Mouse (Mus musculus) CH12.LX (cell line): ENCODE results near the gene Samd4b. TPM values are rescaled to one million over a fixed set of nuclear protein-coding genes. Genes with fewer than 3 reads are reported as not detected.

Source experiments
- DNase-seq: peaks from one replicate; pipeline ENCODE4 v3.0.0-alpha.2; 2013; ENCODE audit errors: extremely low read depth
- H3K27ac ChIP-seq: 2 replicates; pipeline ENCODE4 v1.5.1; 2012; ENCODE audit warnings: low read depth, mild to moderate bottlenecking, control low read depth, moderate library complexity; ENCODE audit not compliant: insufficient read depth
- H3K27me3 ChIP-seq: replicated peaks from 2 replicates; pipeline ENCODE3; 2012; ENCODE audit warnings: inconsistent platforms
- H3K36me3 ChIP-seq, 2 experiments: replicated peaks in 1 of 2; 2 replicates each; pipeline versions ENCODE3 to v1.6.1; 2012; ENCODE audit warnings: inconsistent platforms in 1 of 2, low read length in 1 of 2, mild to moderate bottlenecking in 1 of 2, mixed read lengths in 1 of 2, moderate library complexity in 1 of 2; ENCODE audit not compliant: control insufficient read depth in 1 of 2, insufficient read depth in 1 of 2
- H3K4me1 ChIP-seq, 2 experiments: 2 replicates each; pipeline ENCODE4 v1.6.1; 2012; ENCODE audit warnings: inconsistent platforms in 1 of 2, moderate library complexity in 1 of 2; ENCODE audit not compliant: insufficient read depth in 2 of 2, control insufficient read depth in 1 of 2
- H3K4me2 ChIP-seq: 2 replicates; pipeline ENCODE4 v1.6.1; 2012; ENCODE audit warnings: low read depth, mild to moderate bottlenecking, control low read depth; ENCODE audit not compliant: poor library complexity, insufficient read depth, severe bottlenecking
- H3K4me3 ChIP-seq, 3 experiments: fragments of 150-350 bp in 1 of 3; sonication (generic) in 1 of 3; replicated peaks in 1 of 3; 2 replicates each; pipeline versions ENCODE3 to v1.5.1; 2011 to 2012; ENCODE audit warnings: low read depth in 2 of 3, low read length in 2 of 3, mild to moderate bottlenecking in 2 of 3, moderate library complexity in 2 of 3, control low read depth in 1 of 3, improper control_type of control experiment in 1 of 3, inconsistent platforms in 1 of 3, mixed read lengths in 1 of 3; ENCODE audit not compliant: poor library complexity in 1 of 3
- H3K79me2 ChIP-seq: replicated peaks from 2 replicates; pipeline ENCODE4 v1.6.1; 2012; ENCODE audit warnings: mild to moderate bottlenecking, moderate library complexity; ENCODE audit not compliant: control insufficient read depth, poor library complexity, insufficient read depth, severe bottlenecking; ENCODE audit errors: extremely low read depth
- H3K9ac ChIP-seq: 2 replicates; pipeline ENCODE4 v1.6.1; 2012; ENCODE audit warnings: low read depth, mild to moderate bottlenecking, control low read depth, moderate library complexity; ENCODE audit not compliant: insufficient read depth
- H3K9me3 ChIP-seq: replicated peaks from 2 replicates; pipeline ENCODE3; 2012; ENCODE audit warnings: low read length, inconsistent platforms, mixed read lengths
- BHLHE40 ChIP-seq: IDR thresholded peaks from 2 replicates; pipeline ENCODE4 v1.6.1; 2011; ENCODE audit warnings: mild to moderate bottlenecking, low read depth, low read length, improper control_type of control experiment
- CHD1 ChIP-seq: IDR thresholded peaks from 2 replicates; pipeline ENCODE4 v1.6.1; 2012; ENCODE audit warnings: low read depth, low read length, improper control_type of control experiment, inconsistent platforms
- CHD2 ChIP-seq: IDR thresholded peaks from 2 replicates; pipeline ENCODE4 v1.6.1; 2011; ENCODE audit warnings: low read length, improper control_type of control experiment
- CTCF ChIP-seq, 2 experiments: IDR thresholded peaks in 1 of 2; conservative IDR thresholded peaks in 1 of 2; 2 replicates each; pipeline ENCODE4 v1.5.1; 2011 to 2012; ENCODE audit warnings: low read depth in 2 of 2, low read length in 2 of 2, improper control_type of control experiment in 1 of 2, inconsistent platforms in 1 of 2, mild to moderate bottlenecking in 1 of 2, moderate library complexity in 1 of 2
- ELF1 ChIP-seq: IDR thresholded peaks from 2 replicates; pipeline ENCODE4 v1.6.1; 2014; ENCODE audit warnings: low read depth, mild to moderate bottlenecking, inconsistent platforms, low read length, improper control_type of control experiment
- EP300 ChIP-seq: IDR thresholded peaks from 2 replicates; pipeline ENCODE4 v1.6.1; 2011; ENCODE audit warnings: low read length, improper control_type of control experiment
- ETS1 ChIP-seq: conservative IDR thresholded peaks from 2 replicates; pipeline ENCODE4 v1.6.1; 2012; ENCODE audit warnings: low read depth, mild to moderate bottlenecking, inconsistent platforms, low read length, improper control_type of control experiment, moderate library complexity
- HCFC1 ChIP-seq: IDR thresholded peaks from 2 replicates; pipeline ENCODE4 v1.6.1; 2012; ENCODE audit warnings: low read depth, mild to moderate bottlenecking, inconsistent platforms, low read length, improper control_type of control experiment
- IRF4 ChIP-seq: IDR thresholded peaks from 2 replicates; pipeline ENCODE4 v1.6.1; 2014; ENCODE audit warnings: low read depth, mild to moderate bottlenecking, inconsistent platforms, low read length, improper control_type of control experiment
- KAT2A ChIP-seq: IDR thresholded peaks from 2 replicates; pipeline ENCODE4 v1.6.1; 2012; ENCODE audit warnings: low read length, improper control_type of control experiment, inconsistent platforms; ENCODE audit not compliant: insufficient replicate concordance
- MAFK ChIP-seq: IDR thresholded peaks from 2 replicates; pipeline ENCODE4 v1.6.1; 2011; ENCODE audit warnings: low read length, improper control_type of control experiment; ENCODE audit not compliant: insufficient replicate concordance
- MAX ChIP-seq: IDR thresholded peaks from 2 replicates; pipeline ENCODE4 v1.6.1; 2011; ENCODE audit warnings: low read length, improper control_type of control experiment
- MAZ ChIP-seq: IDR thresholded peaks from 2 replicates; pipeline ENCODE4 v1.6.1; 2012; ENCODE audit warnings: low read depth, mild to moderate bottlenecking, inconsistent platforms, low read length, improper control_type of control experiment, moderate library complexity
- MEF2A ChIP-seq: IDR thresholded peaks from 2 replicates; pipeline ENCODE4 v1.6.1; 2014; ENCODE audit warnings: low read depth, mild to moderate bottlenecking, inconsistent platforms, low read length, improper control_type of control experiment, borderline replicate concordance
- MXI1 ChIP-seq: IDR thresholded peaks from 2 replicates; pipeline ENCODE4 v1.6.1; 2011; ENCODE audit warnings: mild to moderate bottlenecking, low read depth, low read length, improper control_type of control experiment
- MYC ChIP-seq: IDR thresholded peaks from 2 replicates; pipeline ENCODE4 v1.6.1; 2011; ENCODE audit warnings: low read depth, mild to moderate bottlenecking, improper control_type of control experiment, low read length
- NELFE ChIP-seq: IDR thresholded peaks from 2 replicates; pipeline ENCODE4 v1.6.1; 2011; ENCODE audit warnings: low read depth, low read length, improper control_type of control experiment
- NRF1 ChIP-seq: IDR thresholded peaks from 2 replicates; pipeline ENCODE4 v1.6.1; 2014; ENCODE audit warnings: low read depth, mild to moderate bottlenecking, inconsistent platforms, low read length, improper control_type of control experiment, moderate library complexity
- PAX5 ChIP-seq: IDR thresholded peaks from 2 replicates; pipeline ENCODE4 v1.6.1; 2012; ENCODE audit warnings: low read length, inconsistent platforms, mixed read lengths
- POLR2A ChIP-seq: IDR thresholded peaks from 2 replicates; pipeline ENCODE4 v1.6.1; 2011; ENCODE audit warnings: low read depth, mild to moderate bottlenecking, improper control_type of control experiment, low read length
- POLR2AphosphoS2 ChIP-seq: IDR thresholded peaks from 2 replicates; pipeline ENCODE4 v1.6.1; 2011; ENCODE audit warnings: low read depth, low read length, improper control_type of control experiment
- RAD21 ChIP-seq: IDR thresholded peaks from 2 replicates; pipeline ENCODE4 v1.6.1; 2011; ENCODE audit warnings: low read depth, mild to moderate bottlenecking, low read length, improper control_type of control experiment, moderate library complexity
- RCOR1 ChIP-seq: conservative IDR thresholded peaks from 2 replicates; pipeline ENCODE4 v1.6.1; 2012; ENCODE audit warnings: low read depth, mild to moderate bottlenecking, inconsistent platforms, low read length, improper control_type of control experiment
- SIN3A ChIP-seq: IDR thresholded peaks from 2 replicates; pipeline ENCODE4 v1.6.1; 2012; ENCODE audit warnings: low read length, improper control_type of control experiment, inconsistent platforms
- SMC3 ChIP-seq: IDR thresholded peaks from 2 replicates; pipeline ENCODE4 v1.6.1; 2011; ENCODE audit warnings: low read depth, low read length, improper control_type of control experiment
- TBP ChIP-seq: conservative IDR thresholded peaks from 2 replicates; pipeline ENCODE4 v1.6.1; 2011; ENCODE audit warnings: low read depth, low read length, improper control_type of control experiment
- TCF12 ChIP-seq: IDR thresholded peaks from 2 replicates; pipeline ENCODE4 v1.6.1; 2014; ENCODE audit warnings: low read depth, mild to moderate bottlenecking, inconsistent platforms, low read length, improper control_type of control experiment
- USF1 ChIP-seq: IDR thresholded peaks from 2 replicates; pipeline ENCODE4 v1.6.1; 2014; ENCODE audit warnings: low read depth, mild to moderate bottlenecking, inconsistent platforms, low read length, improper control_type of control experiment
- USF2 ChIP-seq: conservative IDR thresholded peaks from 2 replicates; pipeline ENCODE4 v1.6.1; 2011; ENCODE audit warnings: low read depth, low read length, improper control_type of control experiment
- ZC3H11A ChIP-seq: IDR thresholded peaks from 2 replicates; pipeline ENCODE4 v1.6.1; 2012; ENCODE audit warnings: low read depth, mild to moderate bottlenecking, inconsistent platforms, low read length, improper control_type of control experiment
- ZKSCAN1 ChIP-seq: IDR thresholded peaks from 2 replicates; pipeline ENCODE4 v1.6.1; 2012; ENCODE audit warnings: low read depth, inconsistent platforms, low read length, improper control_type of control experiment, borderline replicate concordance
- ZMIZ1 ChIP-seq: IDR thresholded peaks from 2 replicates; pipeline ENCODE4 v1.6.1; 2012; ENCODE audit warnings: low read depth, mild to moderate bottlenecking, inconsistent platforms, low read length, improper control_type of control experiment
- ZNF384 ChIP-seq: IDR thresholded peaks from 2 replicates; pipeline ENCODE4 v1.6.1; 2012; ENCODE audit warnings: low read depth, low read length, improper control_type of control experiment, inconsistent platforms
- dilution Hi-C: fragments of 300-500 bp; cut with MboI; formaldehyde crosslinking; loops from 2 replicates; pipeline ENCODE4 v1.14.3; 2020; ENCODE audit warnings: low sequenced_read_pairs; ENCODE audit not compliant: extremely low pct_unique_long_range_greater_than_20kb, extremely low pct_ligation_motif_present
- in situ Hi-C: fragments of 300-500 bp; cut with MboI; formaldehyde crosslinking; loops from 3 replicates; pipeline ENCODE4 v1.14.3; 2019; ENCODE audit warnings: low sequenced_read_pairs, low pct_ligation_motif_present, low pct_unique_long_range_greater_than_20kb, mixed read lengths
- polyA plus RNA-seq: library from polyadenylated mRNA; unstranded; fragments of >175 nt; gene quantifications from 2 replicates; pipeline ENCODE4 v1.2.1, GENCODE M21; 2012; ENCODE audit warnings: low read depth; ENCODE audit not compliant: insufficient read length
- total RNA-seq, 2 experiments: library from RNA; depleted of rRNA; stranded (reverse); fragments of 300-350 nt in 1 of 2; fragments of >200 nt in 1 of 2; gene quantifications; 2 replicates each; pipeline ENCODE4 v1.2.3; 2012 to 2014

Samd4b gene
- total and polyA plus RNA-seq, 3 experiments: 3.7 to 24.6 (median 10.0) TPM

DNA sequence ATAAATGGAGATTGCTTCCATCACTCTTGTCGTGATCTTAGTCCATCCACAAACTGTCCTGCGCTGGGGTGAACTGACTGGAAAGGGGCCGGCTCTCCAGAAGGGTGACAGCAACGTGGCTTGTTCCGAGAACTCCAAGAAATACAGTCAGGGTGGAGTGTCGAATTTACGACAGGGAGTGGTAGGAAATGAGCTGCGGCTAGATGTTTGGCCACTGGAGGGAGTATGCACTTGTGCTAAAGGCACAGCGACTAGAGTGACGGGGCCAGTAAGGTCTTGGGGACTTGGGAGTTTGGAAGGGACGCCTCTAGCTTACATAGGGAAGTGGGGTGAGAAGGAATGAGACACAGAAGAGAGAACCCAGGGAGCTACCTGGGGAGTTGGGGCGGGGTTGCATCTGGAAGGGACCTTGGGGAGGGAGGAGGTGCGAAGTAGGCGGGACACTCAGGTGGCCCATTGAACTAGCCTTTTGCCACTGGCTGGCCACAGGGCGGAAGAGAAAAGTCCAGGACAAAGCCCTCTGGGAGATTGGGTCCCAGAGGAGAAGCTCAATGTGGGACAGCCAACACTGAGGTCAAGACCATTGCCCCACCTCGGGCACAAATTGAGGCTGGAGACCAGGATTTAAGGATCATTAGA lies 160.9 kb downstream of the Samd4b start, which contains the start of gene Gmfg (continued):
- peak; percentile 28; the same call in 1 of the 2 replicates for TF ChIP-seq ELF1
- peak; percentile 48; the same call in 1 of the 2 replicates for TF ChIP-seq NELFE
- no peak for TF ChIP-seq ZNF384
- no peak for TF ChIP-seq PAX5
- TF ChIP-seq USF2: no peak
- TF ChIP-seq ZMIZ1: no peak
- TF ChIP-seq CHD2: no peak
- peak; percentile 75 for TF ChIP-seq SIN3A
- TF ChIP-seq HCFC1: no peak
- TF ChIP-seq ZKSCAN1: no peak
- TF ChIP-seq USF1: no peak
- TF ChIP-seq MAX: peak; percentile 36; the same call in 1 of the 2 replicates
- TF ChIP-seq MXI1: peak; percentile 56; the same call in 1 of the 2 replicates
- TF ChIP-seq MYC: no peak
- no peak for TF ChIP-seq TBP
- no peak for TF ChIP-seq MAFK
- 0 out of 2 replicates have a peak, but pooled peaks have one; percentile 52 for TF ChIP-seq RCOR1
- TF ChIP-seq POLR2AphosphoS2: no peak
- no peak; the same call in 1 of the 2 replicates for TF ChIP-seq BHLHE40
- TF ChIP-seq POLR2A: 0 out of 2 replicates have a peak, but pooled peaks have one; percentile 35

DNA sequence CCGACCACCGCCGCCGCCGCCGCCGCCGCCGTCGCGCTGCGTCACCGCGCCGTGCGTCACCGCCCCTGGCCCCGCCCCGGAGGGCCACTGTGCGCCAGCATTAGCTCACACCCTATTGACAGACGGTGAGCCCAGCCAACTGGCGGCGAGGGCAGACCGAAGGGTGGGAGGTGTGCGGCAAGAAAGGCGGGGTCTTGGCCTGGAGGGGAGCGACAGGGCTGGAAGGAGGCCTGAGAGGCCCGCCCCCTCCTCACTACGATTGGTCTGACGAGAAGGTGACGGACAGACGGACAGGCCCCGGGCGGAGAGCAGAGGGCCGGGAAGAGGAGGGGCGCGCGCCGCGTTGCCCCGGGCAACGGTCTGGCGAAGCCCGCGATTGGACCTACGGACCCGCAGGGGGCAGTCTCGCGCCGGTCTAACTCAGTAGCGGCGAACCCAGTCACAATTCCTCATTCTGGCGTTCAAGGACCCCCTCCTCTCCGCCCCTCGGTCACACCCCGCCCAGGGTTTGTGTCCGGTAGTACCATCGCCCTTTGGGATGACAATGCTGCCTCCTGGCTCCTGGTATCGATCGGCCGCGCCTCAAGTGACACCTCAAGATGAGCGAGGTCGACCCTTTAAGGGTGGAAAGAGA lies 161.6 kb downstream of the Samd4b start:
- peak overlapping the region; percentile 53 for H3K27ac ChIP-seq
- peaks cover 0 to 15% of the 10 kb centered on the region in 2 experiments for H3K36me3 ChIP-seq
- peak; percentile 99 for DNase-seq
- H3K4me3 ChIP-seq: peak overlapping the region; percentile 55 to 79 (median 76)
- H3K9ac ChIP-seq: peak overlapping the region; percentile 88
- H3K4me2 ChIP-seq: peak overlapping the region; percentile 86
- in situ Hi-C loops (loop anchor here (5.0 kb wide), 1 partner anchor 96 kb away; no protein-coding TSS in a partner anchor), dilution Hi-C loops (no loop called here)
- peaks cover 7% of the 10 kb centered on the region for H3K79me2 ChIP-seq
- peaks cover 4 to 63% of the 10 kb centered on the region in 2 experiments; a peak in 3 of 4 replicates for H3K4me1 ChIP-seq
- TF ChIP-seq KAT2A (0 out of 2 replicates have a peak, but pooled peaks have one; percentile 39), SMC3 (peak; percentile 34), POLR2A (peak; percentile 64; the same call in 1 of the 2 replicates), EP300 (no peak), MXI1 (peak; percentile 91), IRF4 (0 out of 2 replicates have a peak, but pooled peaks have one; percentile 38), RAD21 (peak; percentile 34), MEF2A (peak; percentile 39; the same call in 1 of the 2 replicates), ETS1 (no peak), ZC3H11A (no peak), MAZ (peak; percentile 64; the same call in 1 of the 2 replicates), ELF1 (peak; percentile 65; the same call in 1 of the 2 replicates), CHD1 (no peak), CHD2 (peak; percentile 93), NRF1 (0 out of 2 replicates have a peak, but pooled peaks have one; percentile 41), CTCF (conservative IDR thresholded peaks at IDR 0.05 in 1 of 2, IDR thresholded peaks at IDR 0.05 in 1 of 2; ENCODE audit: low read depth in 2 of 2, low read length in 2 of 2) (peak in 1 of 2 experiments; percentile 78; a peak in 2 of 4 replicates), ZKSCAN1 (no peak), ZMIZ1 (0 out of 2 replicates have a peak, but pooled peaks have one; percentile 64), TCF12 (peak; percentile 52)
- no peaks in the 10 kb centered on the region for H3K27me3 ChIP-seq
- H3K9me3 ChIP-seq: no peaks in the 10 kb centered on the region
